Mouse (Mus musculus) T-helper 1 cell (primary cell): Measurements from ENCODE around the gene Actr2.

Source experiments
- in situ Hi-C: fragments of 300-600 bp; cut with MboI, MseI; formaldehyde crosslinking; loops from one replicate; pipeline ENCODE4 v1.15.1; 2025; ENCODE audit warnings: high pct_unique_total_duplicates

Gene Actr2

GRCm38 (mm10) chr11:20116701-20117100 is 4.0 kb upstream of the Actr2 start:
- in situ Hi-C loops, result no loop called here

- in situ Hi-C loops, result no loop called here
These were observed 3.4 kb upstream of the Actr2 start for GRCm38 (mm10) chr11:20116030-20116551.

GRCm38 (mm10) chr11:20112006-20112740 is 540 bp downstream of the Actr2 start:
- in situ Hi-C loops, result no loop called here

GRCm38 (mm10) chr11:20108151-20108550 is 4.6 kb downstream of the Actr2 start:
- in situ Hi-C loops, result no loop called here

GRCm38 (mm10) chr11:20107683-20108082 is 5.0 kb downstream of the Actr2 start:
- in situ Hi-C loops, result no loop called here

- in situ Hi-C loops, result no loop called here
These were observed 5.8 kb downstream of the Actr2 start for GRCm38 (mm10) chr11:20106946-20107345.

GRCm38 (mm10) chr11:20103949-20104348 is 8.8 kb downstream of the Actr2 start:
- in situ Hi-C loops, result no loop called here

GRCm38 (mm10) chr11:20086306-20086705 is 26.4 kb downstream of the Actr2 start:
- in situ Hi-C loops, result no loop called here

GRCm38 (mm10) chr11:20085635-20086034 is 27.1 kb downstream of the Actr2 start:
- in situ Hi-C loops, result no loop called here

- in situ Hi-C loops, result no loop called here
These were observed 37.3 kb downstream of the Actr2 start for GRCm38 (mm10) chr11:20075415-20075814.

GRCm38 (mm10) chr11:20072826-20073225 is 39.9 kb downstream of the Actr2 start:
- in situ Hi-C loops, result no loop called here

- in situ Hi-C loops, result no loop called here
These were observed 40.5 kb downstream of the Actr2 start for GRCm38 (mm10) chr11:20072174-20072573.

GRCm38 (mm10) chr11:20068346-20069004 is 44.2 kb downstream of the Actr2 start:
- in situ Hi-C loops, result no loop called here

GRCm38 (mm10) chr11:20067521-20067920 is 45.2 kb downstream of the Actr2 start:
- in situ Hi-C loops, result no loop called here

- in situ Hi-C loops, result no loop called here
These were observed 46.6 kb downstream of the Actr2 start for GRCm38 (mm10) chr11:20066106-20066505.

GRCm38 (mm10) chr11:20064926-20065325 is 47.8 kb downstream of the Actr2 start:
- in situ Hi-C loops, result loop anchor here (5.0 kb wide), 1 partner anchor 58 kb away; no protein-coding TSS in a partner anchor

- in situ Hi-C loops, result loop anchor here (5.0 kb wide), 1 partner anchor 57 kb away; no protein-coding TSS in a partner anchor
These were observed 48.6 kb downstream of the Actr2 start for GRCm38 (mm10) chr11:20064086-20064485.

GRCm38 (mm10) chr11:20062801-20063200 is 49.9 kb downstream of the Actr2 start:
- in situ Hi-C loops, result loop anchor here (5.0 kb wide), 1 partner anchor 56 kb away; no protein-coding TSS in a partner anchor

- in situ Hi-C loops, result loop anchor here (5.0 kb wide), 1 partner anchor 52 kb away; no protein-coding TSS in a partner anchor
These were observed 53.0 kb downstream of the Actr2 start for GRCm38 (mm10) chr11:20059736-20060135.

GRCm38 (mm10) chr11:20057429-20057828 is 55.3 kb downstream of the Actr2 start:
- in situ Hi-C loops, result no loop called here

- in situ Hi-C loops, result no loop called here
These were observed 56.5 kb downstream of the Actr2 start for GRCm38 (mm10) chr11:20056168-20056567.

- in situ Hi-C loops, result no loop called here
These were observed 58.1 kb downstream of the Actr2 start for GRCm38 (mm10) chr11:20054617-20055016.

GRCm38 (mm10) chr11:20053951-20054350 is 58.8 kb downstream of the Actr2 start:
- in situ Hi-C loops, result no loop called here
